Mouse (Mus musculus) liver, adult 2 months (tissue): ENCODE results near the gene Hivep2. TPM values are rescaled to one million over a fixed set of nuclear protein-coding genes. Genes with fewer than 3 reads are reported as not detected.

ENCODE experiments used
- DNase-seq: peaks from one replicate; pipeline ENCODE4 v3.0.0-alpha.2; 2011; ENCODE audit warnings: low read depth, low spot score; ENCODE audit errors: extremely low read depth
- H3K27ac ChIP-seq: fragments of 200-500 bp; replicated peaks from 2 replicates; pipeline ENCODE4 v1.5.1; 2012; ENCODE audit warnings: low read depth, mild to moderate bottlenecking, control low read depth, inconsistent platforms, low read length; ENCODE audit not compliant: insufficient read depth
- H3K27me3 ChIP-seq: fragments of 200-500 bp; 2 replicates; pipeline ENCODE4 v1.6.1; 2012; ENCODE audit warnings: mild to moderate bottlenecking, moderate library complexity, low read length, inconsistent platforms; ENCODE audit not compliant: control insufficient read depth, insufficient read depth
- H3K36me3 ChIP-seq: fragments of 200-500 bp; 2 replicates; pipeline ENCODE4 v1.6.1; 2012; ENCODE audit warnings: low read length, inconsistent platforms; ENCODE audit not compliant: control insufficient read depth, insufficient read depth
- H3K4me1 ChIP-seq: fragments of 200-500 bp; 2 replicates; pipeline ENCODE4 v1.6.1; 2011; ENCODE audit warnings: low read length; ENCODE audit not compliant: control insufficient read depth, insufficient read depth
- H3K4me3 ChIP-seq: fragments of 200-500 bp; 2 replicates; pipeline ENCODE4 v1.5.1; 2011; ENCODE audit warnings: low read depth, mild to moderate bottlenecking, control low read depth, low read length, moderate library complexity; ENCODE audit not compliant: insufficient read depth
- H3K79me2 ChIP-seq: fragments of 200-500 bp; 2 replicates; pipeline ENCODE4 v1.6.1; 2012; ENCODE audit warnings: inconsistent platforms, mild to moderate bottlenecking, low read length, moderate library complexity; ENCODE audit not compliant: control insufficient read depth, insufficient read depth
- H3K9ac ChIP-seq: fragments of 200-500 bp; 2 replicates; pipeline ENCODE4 v1.6.1; 2012; ENCODE audit warnings: low read depth, mild to moderate bottlenecking, control low read depth, inconsistent platforms, low read length
- CTCF ChIP-seq: fragments of 200-500 bp; IDR thresholded peaks from 2 replicates; pipeline ENCODE4 v1.5.1; 2011; ENCODE audit warnings: low read depth, low read length, control low read depth
- POLR2A ChIP-seq: fragments of 200-500 bp; IDR thresholded peaks from 2 replicates; pipeline ENCODE4 v1.6.1; 2011; ENCODE audit warnings: low read length, control low read depth; ENCODE audit not compliant: insufficient read depth; ENCODE audit errors: extremely low read depth
- WGBS: fragments of 180-500 bp; shearing (Covaris S2); methylation state at CpG from one replicate; pipeline ENCODE4 v1.1.7; 2018; 5-methylcytosine and 5-hydroxymethylcytosine counted together
- polyA plus RNA-seq: library from polyadenylated mRNA; depleted of rRNA; stranded (reverse); fragments of >200 nt; gene quantifications from 2 replicates; pipeline ENCODE4 v1.2.3, GENCODE M21; 2012
- total RNA-seq: library from RNA; depleted of rRNA; stranded (reverse); fragments of >200 nt; gene quantifications from 2 replicates; pipeline ENCODE4 v1.2.3, GENCODE M21; 2014

The Hivep2 gene
- total and polyA plus RNA-seq, 2 experiments, result 1.5 to 6.4 TPM

GRCm38 (mm10) chr10:14130270-14130669 lies 164.4 kb downstream of the Hivep2 start:
- no peak for TF ChIP-seq CTCF
- no peak for TF ChIP-seq POLR2A
- Histone ChIP-seq H3K27me3 (no peaks in the 10 kb centered on the region), H3K79me2 (no peaks in the 10 kb centered on the region), H3K4me3 (no peak overlapping the region), H3K36me3 (peaks cover 13% of the 10 kb centered on the region; the same call in 1 of the 2 replicates), H3K4me1 (no peaks in the 10 kb centered on the region), H3K9ac (no peak overlapping the region), H3K27ac (no peak overlapping the region)
- 90% methylated on average over 8 of the region's 8 CpGs for WGBS
- DNase-seq, result no peak

- no peak overlapping the region for H3K4me3 ChIP-seq
- DNase-seq, result no peak
- no peaks in the 10 kb centered on the region for H3K27me3 ChIP-seq
- no peak overlapping the region for H3K27ac ChIP-seq
- no peaks in the 10 kb centered on the region for H3K79me2 ChIP-seq
- peaks cover 13% of the 10 kb centered on the region; the same call in 1 of the 2 replicates for H3K36me3 ChIP-seq
- no peaks in the 10 kb centered on the region for H3K4me1 ChIP-seq
- WGBS, result 96% methylated on average over 13 of the region's 13 CpGs
- TF ChIP-seq CTCF (no peak), POLR2A (no peak)
- no peak overlapping the region for H3K9ac ChIP-seq
Observed at GRCm38 (mm10) chr10:14131307-14131706, 165.4 kb downstream of the Hivep2 start.

GRCm38 (mm10) chr10:14132061-14132460 lies 166.2 kb downstream of the Hivep2 start:
- TF ChIP-seq POLR2A (no peak), CTCF (no peak)
- Histone ChIP-seq H3K27ac (no peak overlapping the region), H3K36me3 (peaks cover 13% of the 10 kb centered on the region; the same call in 1 of the 2 replicates), H3K79me2 (no peaks in the 10 kb centered on the region), H3K27me3 (no peaks in the 10 kb centered on the region), H3K9ac (no peak overlapping the region), H3K4me3 (no peak overlapping the region), H3K4me1 (no peaks in the 10 kb centered on the region)
- no peak for DNase-seq
- 82% methylated on average over 17 of the region's 17 CpGs for WGBS

- H3K36me3 ChIP-seq, result peaks cover 10% of the 10 kb centered on the region; the same call in 1 of the 2 replicates
- H3K4me3 ChIP-seq, result no peak overlapping the region
- no peaks in the 10 kb centered on the region for H3K4me1 ChIP-seq
- no peaks in the 10 kb centered on the region for H3K27me3 ChIP-seq
- no peaks in the 10 kb centered on the region for H3K79me2 ChIP-seq
- H3K9ac ChIP-seq, result no peak overlapping the region
- peak; percentile 12 for DNase-seq
- TF ChIP-seq POLR2A (no peak), CTCF (no peak)
- no peak overlapping the region for H3K27ac ChIP-seq
Observed at GRCm38 (mm10) chr10:14132937-14133336, 167.1 kb downstream of the Hivep2 start.

- no peaks in the 10 kb centered on the region for H3K79me2 ChIP-seq
- no peak overlapping the region for H3K4me3 ChIP-seq
- WGBS, result 90% methylated on average over 3 of the region's 3 CpGs
- no peaks in the 10 kb centered on the region for H3K4me1 ChIP-seq
- no peak for DNase-seq
- H3K36me3 ChIP-seq, result peaks cover 21% of the 10 kb centered on the region
- H3K27me3 ChIP-seq, result no peaks in the 10 kb centered on the region
- no peak overlapping the region for H3K27ac ChIP-seq
- TF ChIP-seq POLR2A (no peak), CTCF (no peak)
- no peak overlapping the region for H3K9ac ChIP-seq
Observed at GRCm38 (mm10) chr10:14138663-14139062, 172.8 kb downstream of the Hivep2 start.

- H3K27me3 ChIP-seq, result no peaks in the 10 kb centered on the region
- peak; percentile 58 for DNase-seq
- peaks cover 37% of the 10 kb centered on the region for H3K36me3 ChIP-seq
- H3K4me3 ChIP-seq, result no peak overlapping the region
- H3K79me2 ChIP-seq, result no peaks in the 10 kb centered on the region; the same call in 1 of the 2 replicates
- peaks cover 5% of the 10 kb centered on the region; the same call in 1 of the 2 replicates for H3K4me1 ChIP-seq
- TF ChIP-seq CTCF, result no peak
- no peak for TF ChIP-seq POLR2A
- H3K9ac ChIP-seq, result no peak overlapping the region
- no peak overlapping the region for H3K27ac ChIP-seq
- WGBS, result 41% methylated on average over 3 of the region's 3 CpGs
Observed at GRCm38 (mm10) chr10:14144840-14145239, 179.0 kb downstream of the Hivep2 start.
